Mouse (Mus musculus) liver, embryonic 12.5 days (tissue): ENCODE results near the gene Nlrp3. TPM values are rescaled to one million over a fixed set of nuclear protein-coding genes. Genes with fewer than 3 reads are reported as not detected.
"Not testable (repeated sequence)": the region's sequence is repeated elsewhere in the genome, so short reads cannot be mapped to it uniquely, and the experiment has no call there.

Experiments used
- ATAC-seq: fragments of 200-750 bp; cut with Nextera tagmentation; 2 replicates; pipeline ENCODE4 v1.8.0; 2017; ENCODE audit warnings: moderate number of reproducible peaks, mild to moderate bottlenecking, moderate library complexity
- H3K27ac ChIP-seq: fragments of 300-500 bp; sonication (generic); 2 replicates; pipeline ENCODE4 v1.5.1; 2016; ENCODE audit warnings: mild to moderate bottlenecking
- H3K27me3 ChIP-seq: fragments of 300-500 bp; sonication (generic); replicated peaks from 2 replicates; pipeline ENCODE4 v1.6.1; 2016; ENCODE audit warnings: mild to moderate bottlenecking, moderate library complexity
- H3K36me3 ChIP-seq: fragments of 300-500 bp; sonication (generic); 2 replicates; pipeline ENCODE4 v1.6.1; 2016; ENCODE audit warnings: mild to moderate bottlenecking, moderate library complexity
- H3K4me1 ChIP-seq: fragments of 300-500 bp; sonication (generic); 2 replicates; pipeline ENCODE4 v1.6.1; 2016
- H3K4me2 ChIP-seq: fragments of 300-500 bp; sonication (generic); 2 replicates; pipeline ENCODE4 v1.6.1; 2016; ENCODE audit warnings: mild to moderate bottlenecking, moderate library complexity
- H3K4me3 ChIP-seq: fragments of 300-500 bp; sonication (generic); 2 replicates; pipeline ENCODE4 v1.5.1; 2016; ENCODE audit warnings: mild to moderate bottlenecking, moderate library complexity
- H3K9ac ChIP-seq: fragments of 300-500 bp; sonication (generic); 2 replicates; pipeline ENCODE4 v1.6.1; 2016; ENCODE audit warnings: mild to moderate bottlenecking, moderate library complexity
- H3K9me3 ChIP-seq: fragments of 300-500 bp; sonication (generic); replicated peaks from 2 replicates; pipeline ENCODE4 v1.6.1; 2016; ENCODE audit warnings: mild to moderate bottlenecking, moderate library complexity
- WGBS: fragments of 180-500 bp; shearing (Covaris S2); methylation state at CpG from one replicate; pipeline ENCODE4 v1.1.7; 2016; ENCODE audit not compliant: insufficient replicate concordance; 5-methylcytosine and 5-hydroxymethylcytosine counted together
- polyA plus RNA-seq: library from polyadenylated mRNA; unstranded; fragments of >200 nt; fragmentation: Nextera tagmentation; extraction: Ambion mirVana; gene quantifications from 2 replicates; pipeline ENCODE4 v1.2.1, GENCODE M21; 2016

Gene Nlrp3
- polyA plus RNA-seq, 1 experiment from 2014 or later = 0.43 TPM

- no peak overlapping the region for H3K9ac ChIP-seq
- no peak overlapping the region for H3K27ac ChIP-seq
- H3K27me3 ChIP-seq = no peaks in the 10 kb centered on the region
- H3K4me3 ChIP-seq = no peak overlapping the region
- no peaks in the 10 kb centered on the region for H3K36me3 ChIP-seq
- no peaks in the 10 kb centered on the region for H3K4me1 ChIP-seq
- WGBS = 22% methylated on average over 11 of the region's 11 CpGs
- ATAC-seq = no peak
- no peaks in the 10 kb centered on the region for H3K9me3 ChIP-seq
- no peak overlapping the region; the same call in 1 of the 2 replicates for H3K4me2 ChIP-seq
Measured at GRCm38 (mm10) chr11:59538387-59538786, 3.0 kb upstream of the Nlrp3 start.

- no peak for ATAC-seq
- WGBS = 21% methylated on average over 3 of the region's 3 CpGs
- Histone ChIP-seq H3K36me3 (no peaks in the 10 kb centered on the region), H3K4me3 (no peak overlapping the region), H3K4me2 (no peak overlapping the region), H3K27ac (no peak overlapping the region), H3K9ac (no peak overlapping the region), H3K9me3 (no peaks in the 10 kb centered on the region), H3K27me3 (no peaks in the 10 kb centered on the region), H3K4me1 (peaks cover 4% of the 10 kb centered on the region; the same call in 1 of the 2 replicates)
Measured at GRCm38 (mm10) chr11:59540123-59540522, 1.2 kb upstream of the Nlrp3 start.

- Histone ChIP-seq H3K9me3 (no peaks in the 10 kb centered on the region), H3K4me2 (no peak overlapping the region), H3K4me3 (no peak overlapping the region), H3K36me3 (no peaks in the 10 kb centered on the region), H3K9ac (no peak overlapping the region), H3K27ac (no peak overlapping the region), H3K27me3 (no peaks in the 10 kb centered on the region; the same call in 1 of the 2 replicates), H3K4me1 (peaks cover 4% of the 10 kb centered on the region; the same call in 1 of the 2 replicates)
- ATAC-seq = no peak
- 29% methylated on average over 6 of the region's 6 CpGs for WGBS
Measured at GRCm38 (mm10) chr11:59542442-59542841, 1.1 kb downstream of the Nlrp3 start.

GRCm38 (mm10) chr11:59543376-59543775 is 2.0 kb downstream of the Nlrp3 start:
- H3K9me3 ChIP-seq = no peaks in the 10 kb centered on the region
- peaks cover 4% of the 10 kb centered on the region; the same call in 1 of the 2 replicates for H3K4me1 ChIP-seq
- no peak for ATAC-seq
- no peaks in the 10 kb centered on the region for H3K36me3 ChIP-seq
- no peak overlapping the region for H3K4me3 ChIP-seq
- WGBS = 57% methylated on average over 3 of the region's 3 CpGs
- no peak overlapping the region for H3K27ac ChIP-seq
- no peak overlapping the region for H3K4me2 ChIP-seq
- H3K9ac ChIP-seq = no peak overlapping the region
- H3K27me3 ChIP-seq = peaks cover 3% of the 10 kb centered on the region; the same call in 1 of the 2 replicates

- no peak for ATAC-seq
- Histone ChIP-seq H3K4me1 (peaks cover 4% of the 10 kb centered on the region; the same call in 1 of the 2 replicates), H3K4me2 (no peak overlapping the region), H3K27me3 (peaks cover 6% of the 10 kb centered on the region; the same call in 1 of the 2 replicates), H3K4me3 (no peak overlapping the region), H3K27ac (no peak overlapping the region), H3K9ac (no peak overlapping the region), H3K9me3 (no peaks in the 10 kb centered on the region), H3K36me3 (no peaks in the 10 kb centered on the region)
- 65% methylated on average over 9 of the region's 9 CpGs for WGBS
Measured at GRCm38 (mm10) chr11:59544005-59544404, 2.6 kb downstream of the Nlrp3 start.

- 85% methylated on average over 11 of the region's 11 CpGs for WGBS
- no peaks in the 10 kb centered on the region for H3K9me3 ChIP-seq
- no peaks in the 10 kb centered on the region for H3K4me1 ChIP-seq
Measured at GRCm38 (mm10) chr11:59554127-59554526, 12.8 kb downstream of the Nlrp3 start.

GRCm38 (mm10) chr11:59554535-59554934 is 13.2 kb downstream of the Nlrp3 start:
- 17% methylated on average over 8 of the region's 8 CpGs for WGBS
- Histone ChIP-seq H3K4me1 (no peaks in the 10 kb centered on the region), H3K27me3 (no peaks in the 10 kb centered on the region), H3K4me2 (no peak overlapping the region), H3K36me3 (no peaks in the 10 kb centered on the region), H3K9ac (no peak overlapping the region), H3K4me3 (no peak overlapping the region), H3K9me3 (no peaks in the 10 kb centered on the region), H3K27ac (no peak overlapping the region)
- ATAC-seq = no peak

More at GRCm38 (mm10) chr11:59554127-59554526, 12.8 kb downstream of the Nlrp3 start:
- Histone ChIP-seq H3K4me2 (no peak overlapping the region), H3K9ac (no peak overlapping the region), H3K27me3 (no peaks in the 10 kb centered on the region), H3K4me3 (no peak overlapping the region), H3K27ac (no peak overlapping the region), H3K36me3 (no peaks in the 10 kb centered on the region)
- no peak for ATAC-seq

GRCm38 (mm10) chr11:59560906-59561305 is 19.5 kb downstream of the Nlrp3 start:
- H3K4me1 ChIP-seq = no peaks in the 10 kb centered on the region
- 47% methylated on average over 3 of the region's 3 CpGs for WGBS
- no peak for ATAC-seq

GRCm38 (mm10) chr11:59562336-59562735 is 21.0 kb downstream of the Nlrp3 start:
- Histone ChIP-seq H3K9ac (no peak overlapping the region), H3K4me2 (no peak overlapping the region), H3K9me3 (no peaks in the 10 kb centered on the region), H3K36me3 (no peaks in the 10 kb centered on the region), H3K4me1 (no peaks in the 10 kb centered on the region), H3K27me3 (peaks cover 8% of the 10 kb centered on the region; the same call in 1 of the 2 replicates), H3K27ac (no peak overlapping the region), H3K4me3 (no peak overlapping the region)
- ATAC-seq = no peak
- WGBS = 72% methylated on average over 4 of the region's 4 CpGs

More at GRCm38 (mm10) chr11:59560906-59561305, 19.5 kb downstream of the Nlrp3 start:
- Histone ChIP-seq H3K9me3 (no peaks in the 10 kb centered on the region), H3K4me3 (no peak overlapping the region), H3K4me2 (no peak overlapping the region), H3K27me3 (peaks cover 4% of the 10 kb centered on the region; the same call in 1 of the 2 replicates), H3K27ac (no peak overlapping the region), H3K9ac (no peak overlapping the region), H3K36me3 (no peaks in the 10 kb centered on the region)

- Histone ChIP-seq H3K4me2 (no peak overlapping the region), H3K36me3 (no peaks in the 10 kb centered on the region), H3K4me1 (no peaks in the 10 kb centered on the region), H3K9me3 (no peaks in the 10 kb centered on the region), H3K27ac (no peak overlapping the region), H3K27me3 (peaks cover 12% of the 10 kb centered on the region; the same call in 1 of the 2 replicates), H3K9ac (no peak overlapping the region), H3K4me3 (no peak overlapping the region)
- ATAC-seq = no peak
- 56% methylated on average over 9 of the region's 9 CpGs for WGBS
Measured at GRCm38 (mm10) chr11:59562837-59563236, 21.5 kb downstream of the Nlrp3 start.

GRCm38 (mm10) chr11:59569306-59569705 is 27.9 kb downstream of the Nlrp3 start:
- Histone ChIP-seq H3K27ac (no peak overlapping the region), H3K9me3 (no peaks in the 10 kb centered on the region), H3K9ac (no peak overlapping the region), H3K4me1 (no peaks in the 10 kb centered on the region), H3K27me3 (peaks cover 45% of the 10 kb centered on the region), H3K4me2 (no peak overlapping the region), H3K4me3 (no peak overlapping the region), H3K36me3 (no peaks in the 10 kb centered on the region)
- 33% methylated on average over 3 of the region's 3 CpGs for WGBS
- ATAC-seq = no peak

GRCm38 (mm10) chr11:59575726-59576125 is 34.4 kb downstream of the Nlrp3 start:
- Histone ChIP-seq H3K27me3 (peaks cover 41% of the 10 kb centered on the region), H3K9me3 (no peaks in the 10 kb centered on the region), H3K27ac (no peak overlapping the region), H3K9ac (no peak overlapping the region), H3K4me1 (no peaks in the 10 kb centered on the region), H3K4me3 (no peak overlapping the region), H3K36me3 (no peaks in the 10 kb centered on the region), H3K4me2 (no peak overlapping the region)
- no peak for ATAC-seq
- WGBS = 43% methylated on average over 9 of the region's 9 CpGs

GRCm38 (mm10) chr11:59576135-59576534 is 34.8 kb downstream of the Nlrp3 start, which contains the start of gene Olfr222:
Gene Olfr222 (minus strand): TSS chr11:59576235.
- not testable (repeated sequence) for ATAC-seq, H3K27ac ChIP-seq, H3K4me3 ChIP-seq, H3K9ac ChIP-seq, H3K9me3 ChIP-seq, H3K36me3 ChIP-seq, H3K4me2 ChIP-seq, H3K4me1 ChIP-seq
- H3K27me3 ChIP-seq = peaks cover 37% of the 10 kb centered on the region
